Mouse (Mus musculus) layer of hippocampus, postnatal 36 days (tissue): ENCODE results near the gene Cep295nl. TPM values are rescaled to one million over a fixed set of nuclear protein-coding genes. Genes with fewer than 3 reads are reported as not detected.
"Not testable (repeated sequence)": the region's sequence is repeated elsewhere in the genome, so short reads cannot be mapped to it uniquely, and the experiment has no call there.

Experiments used
- DNase-seq, 2 experiments: peaks; one replicate each; pipeline ENCODE4 v3.0.0; 2022
- total RNA-seq, 2 experiments: library from RNA; stranded (reverse); gene quantifications; 2 replicates each; pipeline ENCODE4 v1.2.3; 2021

Gene Cep295nl
- total RNA-seq, result 1 to 10 TPM; 1.2 to 1.4 TPM

GRCm38 (mm10) chr11:118342400-118342981, at the start of gene Cep295nl:
Cep295nl (minus strand) TSS chr11:118342500.
- DNase-seq, result no peak

GRCm38 (mm10) chr11:118387816-118388215, 45.5 kb upstream of the Cep295nl start:
- DNase-seq, result peak in 1 of 2 experiments; percentile 0

GRCm38 (mm10) chr11:118379251-118380009, 37.1 kb upstream of the Cep295nl start:
- peak; percentile 75 to 81 for DNase-seq

GRCm38 (mm10) chr11:118378656-118379055, 36.4 kb upstream of the Cep295nl start:
- DNase-seq, result no peak

GRCm38 (mm10) chr11:118376323-118376722, 34.0 kb upstream of the Cep295nl start:
- DNase-seq, result not testable (repeated sequence)

- DNase-seq, result no peak
These were observed 33.6 kb upstream of the Cep295nl start for GRCm38 (mm10) chr11:118375881-118376280.

GRCm38 (mm10) chr11:118375461-118375860, 33.2 kb upstream of the Cep295nl start:
- DNase-seq, result no peak

- DNase-seq, result no peak
These were observed 32.7 kb upstream of the Cep295nl start for GRCm38 (mm10) chr11:118375006-118375405.

- no peak for DNase-seq
These were observed 32.2 kb upstream of the Cep295nl start for GRCm38 (mm10) chr11:118374506-118374905.

- no peak for DNase-seq
These were observed 30.3 kb upstream of the Cep295nl start for GRCm38 (mm10) chr11:118372641-118373040.

GRCm38 (mm10) chr11:118371876-118372275, 29.6 kb upstream of the Cep295nl start:
- DNase-seq, result no peak

GRCm38 (mm10) chr11:118369657-118370056, 27.4 kb upstream of the Cep295nl start:
- DNase-seq, result no peak

- DNase-seq, result no peak
These were observed 27.0 kb upstream of the Cep295nl start for GRCm38 (mm10) chr11:118369251-118369650.

GRCm38 (mm10) chr11:118368330-118368729, 26.0 kb upstream of the Cep295nl start:
- no peak for DNase-seq

GRCm38 (mm10) chr11:118366559-118366958, 24.3 kb upstream of the Cep295nl start:
- no peak for DNase-seq

GRCm38 (mm10) chr11:118366108-118366507, 23.8 kb upstream of the Cep295nl start:
- DNase-seq, result no peak

GRCm38 (mm10) chr11:118365171-118365570, 22.9 kb upstream of the Cep295nl start:
- DNase-seq, result no peak

GRCm38 (mm10) chr11:118364021-118364420, 21.7 kb upstream of the Cep295nl start:
- DNase-seq, result peak in 1 of 2 experiments; percentile 1

GRCm38 (mm10) chr11:118362971-118363518, 20.7 kb upstream of the Cep295nl start:
- no peak for DNase-seq

GRCm38 (mm10) chr11:118362501-118362900, 20.2 kb upstream of the Cep295nl start:
- no peak for DNase-seq

- no peak for DNase-seq
These were observed 18.6 kb upstream of the Cep295nl start for GRCm38 (mm10) chr11:118360907-118361341.

- no peak for DNase-seq
These were observed 18.2 kb upstream of the Cep295nl start for GRCm38 (mm10) chr11:118360491-118360890.

- no peak for DNase-seq
These were observed 13.3 kb upstream of the Cep295nl start, which contains the start of gene Timp2 for GRCm38 (mm10) chr11:118355640-118356039. Timp2 (minus strand) TSS chr11:118355740.
